Mouse (Mus musculus) hindbrain, embryonic 11.5 days (tissue): ENCODE measurements at regions not wholly inside any gene's neighbourhood (a gene's known extent, or its start where the extent isn't known, plus 50 kb on each side); places are given as distances from the start of the nearest gene placed in this dataset.
"Not testable (repeated sequence)": the region's sequence is repeated elsewhere in the genome, so short reads cannot be mapped to it uniquely, and the experiment has no call there.

Source experiments
- ATAC-seq: fragments of 200-750 bp; cut with Nextera tagmentation; 2 replicates; pipeline ENCODE4 v1.8.0; 2017; ENCODE audit warnings: mild to moderate bottlenecking, moderate TSS enrichment, moderate library complexity; ENCODE audit not compliant: low FRiP score
- DNase-seq: peaks from one replicate; pipeline ENCODE4 v3.0.0-alpha.2; 2015; ENCODE audit warnings: low spot score
- H3K27ac ChIP-seq: fragments of 300-500 bp; sonication (generic); 2 replicates; pipeline ENCODE4 v1.5.1; 2014; ENCODE audit warnings: mild to moderate bottlenecking, low read depth, low read length
- H3K27me3 ChIP-seq: fragments of 300-500 bp; sonication (generic); 2 replicates; pipeline ENCODE4 v1.6.1; 2014; ENCODE audit warnings: mild to moderate bottlenecking, low read length, moderate library complexity, mixed read lengths; ENCODE audit not compliant: control insufficient read depth, insufficient read depth
- H3K36me3 ChIP-seq: fragments of 300-500 bp; sonication (generic); 2 replicates; pipeline ENCODE4 v1.6.1; 2014; ENCODE audit warnings: mild to moderate bottlenecking, low read length, moderate library complexity, mixed read lengths; ENCODE audit not compliant: control insufficient read depth, insufficient read depth
- H3K4me1 ChIP-seq: fragments of 300-500 bp; sonication (generic); replicated peaks from 2 replicates; pipeline ENCODE4 v1.6.1; 2014; ENCODE audit warnings: low read length, mixed read lengths; ENCODE audit not compliant: control insufficient read depth, insufficient read depth
- H3K4me2 ChIP-seq: fragments of 300-500 bp; sonication (generic); replicated peaks from 2 replicates; pipeline ENCODE4 v1.6.1; 2014; ENCODE audit warnings: mild to moderate bottlenecking, low read depth, low read length
- H3K4me3 ChIP-seq: fragments of 300-500 bp; sonication (generic); 2 replicates; pipeline ENCODE4 v1.5.1; 2014; ENCODE audit warnings: low read depth, low read length
- H3K9ac ChIP-seq: fragments of 300-500 bp; sonication (generic); 2 replicates; pipeline ENCODE4 v1.6.1; 2014; ENCODE audit warnings: low read depth, low read length
- H3K9me3 ChIP-seq: fragments of 300-500 bp; sonication (generic); 2 replicates; pipeline ENCODE4 v1.6.1; 2016; ENCODE audit warnings: low read length; ENCODE audit not compliant: control insufficient read depth
- WGBS: fragments of 180-500 bp; shearing (Covaris S2); extraction: QIAGEN DNeasy Blood & Tissue Kit; methylation state at CpG from one replicate; pipeline ENCODE4 v1.1.7; 2014; 5-methylcytosine and 5-hydroxymethylcytosine counted together

DNA sequence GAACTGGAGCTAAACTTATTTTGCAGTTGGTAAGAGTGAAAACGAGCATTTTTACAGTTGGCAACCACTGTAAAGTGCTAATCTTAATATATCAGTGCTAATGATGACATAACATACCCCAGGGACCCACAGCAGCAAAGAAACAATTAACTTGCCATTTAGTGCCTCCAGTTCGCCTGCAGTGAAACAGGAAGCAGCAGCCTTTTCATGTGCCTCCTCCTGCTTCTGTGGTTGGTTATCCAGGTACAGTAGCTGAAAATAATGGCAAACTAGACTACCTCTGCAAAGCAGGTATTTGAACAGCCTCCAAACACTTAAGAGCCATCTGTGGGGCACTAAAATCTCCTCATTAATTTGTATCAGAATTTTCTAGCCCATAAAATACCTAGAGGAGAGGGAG is 584.8 kb upstream of the Pfkp start:
- Histone ChIP-seq H3K36me3 (no peaks in the 10 kb centered on the region), H3K4me2 (no peak overlapping the region), H3K4me1 (no peaks in the 10 kb centered on the region), H3K9ac (no peak overlapping the region), H3K4me3 (no peak overlapping the region), H3K27me3 (no peaks in the 10 kb centered on the region), H3K9me3 (no peaks in the 10 kb centered on the region), H3K27ac (no peak overlapping the region)
- DNase-seq (no peak), ATAC-seq (no peak)
- 42% methylated on average over 2 of the region's 2 CpGs for WGBS

- no peak overlapping the region for H3K4me3 ChIP-seq
- H3K9me3 ChIP-seq, result no peaks in the 10 kb centered on the region
- WGBS, result 80% methylated on average over 5 of the region's 5 CpGs
- H3K9ac ChIP-seq, result no peak overlapping the region
- no peak for DNase-seq
- H3K4me1 ChIP-seq, result no peaks in the 10 kb centered on the region
- H3K27ac ChIP-seq, result no peak overlapping the region
- H3K36me3 ChIP-seq, result no peaks in the 10 kb centered on the region
- no peaks in the 10 kb centered on the region for H3K27me3 ChIP-seq
- H3K4me2 ChIP-seq, result no peak overlapping the region
- no peak for ATAC-seq
Observed at GRCm38 (mm10) chr13:7206626-7207211, 558.1 kb upstream of the Pfkp start.

DNA sequence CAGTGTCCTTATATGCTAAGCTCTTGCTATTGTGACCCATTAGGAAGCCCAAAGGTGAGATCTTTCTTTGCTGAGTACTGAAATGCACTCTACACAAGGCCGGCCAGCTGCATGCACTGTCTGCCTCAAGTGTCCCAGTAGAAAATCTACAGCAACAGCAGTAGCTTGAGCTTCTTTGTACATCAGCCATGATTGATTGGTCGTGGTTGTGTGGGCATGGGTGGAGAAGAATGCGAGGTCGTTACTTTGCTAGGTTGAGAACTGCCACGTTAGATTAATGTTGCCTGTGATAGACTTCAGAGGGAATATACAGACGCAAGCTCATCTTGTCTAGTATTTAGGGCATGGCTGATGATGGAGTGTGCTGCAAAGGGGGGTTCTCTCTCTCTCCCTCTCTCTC is 547.4 kb upstream of the Pfkp start:
- no peaks in the 10 kb centered on the region for H3K27me3 ChIP-seq
- no peaks in the 10 kb centered on the region for H3K4me1 ChIP-seq
- H3K36me3 ChIP-seq, result no peaks in the 10 kb centered on the region
- no peak overlapping the region for H3K27ac ChIP-seq
- H3K9ac ChIP-seq, result no peak overlapping the region
- no peak overlapping the region for H3K4me3 ChIP-seq
- DNase-seq (peak; percentile 25), ATAC-seq (peak; percentile 73)
- WGBS, result 45% methylated on average over 6 of the region's 6 CpGs
- H3K9me3 ChIP-seq, result no peaks in the 10 kb centered on the region
- no peak overlapping the region for H3K4me2 ChIP-seq

GRCm38 (mm10) chr13:7182216-7182751 is 533.7 kb upstream of the Pfkp start:
- ATAC-seq, result no peak
- no peaks in the 10 kb centered on the region for H3K9me3 ChIP-seq
- WGBS, result 83% methylated on average over 4 of the region's 4 CpGs

DNA sequence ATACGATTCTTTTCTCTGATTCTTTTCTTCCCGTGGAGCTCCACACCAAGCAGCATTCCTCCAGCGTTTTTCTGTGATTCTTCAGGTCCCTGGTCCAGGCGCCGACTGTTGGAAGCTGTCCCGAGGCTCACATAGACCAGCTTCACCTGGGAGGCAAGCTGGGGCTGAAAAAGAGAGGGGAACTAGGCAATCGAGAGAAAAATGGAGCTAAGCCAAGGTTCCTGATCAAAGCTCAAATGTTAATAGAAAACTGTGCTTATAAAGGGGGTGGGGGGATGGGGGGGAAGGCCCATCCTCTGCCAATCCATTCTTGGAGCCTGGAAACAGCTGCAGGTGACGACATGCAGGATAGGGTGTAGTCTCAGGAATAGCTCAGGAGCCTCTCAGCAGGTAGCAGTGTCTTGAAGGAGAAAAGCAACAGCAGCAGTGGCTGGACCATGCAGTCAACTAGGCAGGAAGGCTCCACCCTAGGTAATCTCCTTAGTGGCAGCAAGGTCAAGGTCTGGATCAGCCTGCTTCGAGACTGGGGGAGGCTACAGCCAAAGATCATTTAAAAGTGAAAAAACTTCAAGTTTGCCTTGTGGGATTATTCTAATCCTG is 527.1 kb upstream of the Pfkp start:
- WGBS, result 75% methylated on average over 9 of the region's 9 CpGs
- no peaks in the 10 kb centered on the region for H3K27me3 ChIP-seq
- H3K4me1 ChIP-seq, result no peaks in the 10 kb centered on the region

More at GRCm38 (mm10) chr13:7182216-7182751, 533.7 kb upstream of the Pfkp start:
- Histone ChIP-seq H3K36me3 (no peaks in the 10 kb centered on the region), H3K27ac (no peak overlapping the region), H3K27me3 (no peaks in the 10 kb centered on the region), H3K4me1 (no peaks in the 10 kb centered on the region), H3K9ac (no peak overlapping the region), H3K4me2 (no peak overlapping the region), H3K4me3 (no peak overlapping the region)
- DNase-seq, result no peak

GRCm38 (mm10) chr13:7170035-7170434 is 521.5 kb upstream of the Pfkp start:
- H3K9me3 ChIP-seq, H3K27ac ChIP-seq, H3K4me2 ChIP-seq, H3K9ac ChIP-seq, H3K36me3 ChIP-seq, H3K27me3 ChIP-seq, H3K4me3 ChIP-seq, ATAC-seq, H3K4me1 ChIP-seq, DNase-seq: not testable (repeated sequence)
- WGBS, result 77% methylated on average over 3 of the region's 3 CpGs

More for the DNA sequence above, 527.1 kb upstream of the Pfkp start:
- DNase-seq, result no peak
- Histone ChIP-seq H3K9ac (no peak overlapping the region), H3K4me2 (no peak overlapping the region), H3K4me3 (no peak overlapping the region), H3K9me3 (no peaks in the 10 kb centered on the region), H3K36me3 (no peaks in the 10 kb centered on the region), H3K27ac (no peak overlapping the region)
- no peak for ATAC-seq

GRCm38 (mm10) chr13:7146337-7146736 is 497.8 kb upstream of the Pfkp start:
- H3K4me3 ChIP-seq, result no peak overlapping the region
- ATAC-seq (0 out of 2 replicates have a peak, but pooled peaks have one; percentile 35), DNase-seq (no peak)
- H3K4me1 ChIP-seq, result no peaks in the 10 kb centered on the region
- H3K9me3 ChIP-seq, result no peaks in the 10 kb centered on the region
- H3K27me3 ChIP-seq, result no peaks in the 10 kb centered on the region
- no peaks in the 10 kb centered on the region for H3K36me3 ChIP-seq
- no peak overlapping the region for H3K4me2 ChIP-seq
- no peak overlapping the region for H3K9ac ChIP-seq
- no peak overlapping the region for H3K27ac ChIP-seq
- 69% methylated on average over 4 of the region's 4 CpGs for WGBS

DNA sequence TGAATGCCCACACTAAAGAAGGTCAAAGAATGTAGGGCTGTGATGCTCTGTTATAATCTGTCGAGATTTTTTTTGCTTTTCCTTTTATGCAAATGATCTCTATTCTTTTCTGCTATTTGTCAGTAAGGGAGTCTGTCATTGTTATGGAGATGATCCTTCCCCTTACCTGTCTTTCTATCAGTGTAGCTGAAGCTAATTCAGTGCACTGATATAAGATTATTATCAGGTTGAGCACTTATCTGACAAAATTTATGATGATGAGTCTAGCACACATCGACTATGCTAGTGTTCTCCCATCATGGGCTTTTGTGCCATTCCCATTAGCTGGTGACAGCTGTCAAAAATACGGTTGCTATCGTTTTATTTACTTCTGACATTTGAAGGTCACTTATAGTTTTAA is 462.0 kb upstream of the Pfkp start:
- Histone ChIP-seq H3K27ac (no peak overlapping the region), H3K9me3 (no peaks in the 10 kb centered on the region), H3K4me1 (no peaks in the 10 kb centered on the region), H3K27me3 (no peaks in the 10 kb centered on the region), H3K9ac (no peak overlapping the region), H3K4me2 (no peak overlapping the region), H3K36me3 (no peaks in the 10 kb centered on the region), H3K4me3 (no peak overlapping the region)
- WGBS, result 80% methylated on average over 4 of the region's 4 CpGs
- no peak for DNase-seq
- ATAC-seq, result no peak

- H3K27ac ChIP-seq, result no peak overlapping the region
- no peak overlapping the region for H3K9ac ChIP-seq
- 88% methylated on average over 4 of the region's 4 CpGs for WGBS
- no peak overlapping the region for H3K4me2 ChIP-seq
- H3K36me3 ChIP-seq, result no peaks in the 10 kb centered on the region
- ATAC-seq (no peak), DNase-seq (no peak)
- H3K4me3 ChIP-seq, result no peak overlapping the region
- H3K9me3 ChIP-seq, result no peaks in the 10 kb centered on the region
- H3K27me3 ChIP-seq, result no peaks in the 10 kb centered on the region
- H3K4me1 ChIP-seq, result no peaks in the 10 kb centered on the region
Observed at GRCm38 (mm10) chr13:7103289-7103688, 454.7 kb upstream of the Pfkp start.
